Mouse (Mus musculus) limb, embryonic 14.5 days (tissue): Measurements from ENCODE around the gene B3glct. TPM values are rescaled to one million over a fixed set of nuclear protein-coding genes. Genes with fewer than 3 reads are reported as not detected.

ENCODE experiments used
- ATAC-seq: fragments of 200-750 bp; cut with Nextera tagmentation; 2 replicates; pipeline ENCODE4 v1.8.0; 2017; ENCODE audit warnings: low read depth, moderate number of reproducible peaks, moderate TSS enrichment; ENCODE audit not compliant: low FRiP score
- DNase-seq: peaks from one replicate; pipeline ENCODE4 v3.0.0-alpha.2; 2015; ENCODE audit warnings: low spot score
- H3K27ac ChIP-seq: fragments of 300-500 bp; sonication (generic); replicated peaks from 2 replicates; pipeline ENCODE4 v1.5.1; 2014; ENCODE audit warnings: low read depth, mild to moderate bottlenecking, low read length, moderate library complexity, mixed read lengths
- H3K27me3 ChIP-seq: fragments of 300-500 bp; sonication (generic); 2 replicates; pipeline ENCODE4 v1.6.1; 2014; ENCODE audit warnings: low read length, mixed read lengths; ENCODE audit not compliant: control insufficient read depth, insufficient read depth
- H3K36me3 ChIP-seq: fragments of 300-500 bp; sonication (generic); 2 replicates; pipeline ENCODE4 v1.6.1; 2014; ENCODE audit warnings: mild to moderate bottlenecking, low read length, moderate library complexity, mixed read lengths; ENCODE audit not compliant: control insufficient read depth, insufficient read depth
- H3K4me1 ChIP-seq: fragments of 300-500 bp; sonication (generic); 2 replicates; pipeline ENCODE4 v1.6.1; 2014; ENCODE audit warnings: antibody characterized with exemption, low read length, mixed read lengths; ENCODE audit not compliant: control insufficient read depth, insufficient read depth
- H3K4me2 ChIP-seq: fragments of 300-500 bp; sonication (generic); replicated peaks from 2 replicates; pipeline ENCODE4 v1.6.1; 2014; ENCODE audit warnings: low read depth, mild to moderate bottlenecking, low read length, moderate library complexity; ENCODE audit not compliant: severe bottlenecking
- H3K4me3 ChIP-seq: fragments of 300-500 bp; sonication (generic); replicated peaks from 2 replicates; pipeline ENCODE4 v1.5.1; 2014; ENCODE audit warnings: low read length
- H3K9ac ChIP-seq: fragments of 300-500 bp; sonication (generic); 2 replicates; pipeline ENCODE4 v1.6.1; 2014; ENCODE audit warnings: mild to moderate bottlenecking, low read depth, low read length, moderate library complexity; ENCODE audit not compliant: severe bottlenecking
- H3K9me3 ChIP-seq: fragments of 300-500 bp; sonication (generic); 2 replicates; pipeline ENCODE4 v1.6.1; 2016; ENCODE audit warnings: low read length; ENCODE audit not compliant: control insufficient read depth
- POLR2A ChIP-seq: fragments of 200-500 bp; IDR thresholded peaks from 2 replicates; pipeline ENCODE4 v1.8.0; 2012; ENCODE audit warnings: inconsistent platforms, mild to moderate bottlenecking, moderate library complexity, borderline replicate concordance; ENCODE audit not compliant: insufficient read depth, insufficient read length; ENCODE audit errors: extremely low read depth
- WGBS: fragments of 180-500 bp; shearing (Covaris S2); extraction: QIAGEN DNeasy Blood & Tissue Kit; methylation state at CpG from one replicate; pipeline ENCODE4 v1.1.7; 2014; 5-methylcytosine and 5-hydroxymethylcytosine counted together
- polyA plus RNA-seq, 2 experiments: library from polyadenylated mRNA; depleted of rRNA in 1 of 2; stranded (reverse) in 1 of 2; unstranded in 1 of 2; fragments of >200 nt; fragmentation: Nextera tagmentation in 1 of 2; extraction: Ambion mirVana in 1 of 2; gene quantifications; 2 replicates each; pipeline versions ENCODE4 v1.2.1 to v1.2.3; 2012 to 2014

B3glct gene
- polyA plus RNA-seq, 2 experiments = 15.4 to 20.0 TPM

DNA sequence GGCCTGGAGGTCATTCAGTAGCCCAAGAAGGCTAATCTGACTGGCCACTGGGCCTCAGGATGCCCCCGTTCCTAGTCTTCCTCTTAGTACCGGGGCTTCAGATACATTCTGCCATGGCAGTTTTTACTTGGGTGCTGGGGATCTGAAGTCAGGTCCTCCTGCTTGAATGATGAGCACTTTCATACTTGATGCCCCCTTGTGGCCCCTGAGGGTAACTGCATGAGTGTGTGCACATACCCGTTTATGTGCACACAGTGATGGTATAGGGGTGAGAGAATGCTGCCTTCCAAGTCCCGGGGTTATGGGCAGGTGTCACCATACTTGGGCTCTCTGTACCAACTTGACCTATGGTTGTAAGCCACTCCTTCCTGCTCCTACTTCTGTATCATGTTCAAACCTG, 33.5 kb downstream of the B3glct start:
- TF ChIP-seq POLR2A = no peak
- H3K27ac ChIP-seq = no peak overlapping the region
- 97% methylated on average over 4 of the region's 4 CpGs for WGBS
- H3K4me3 ChIP-seq = no peak overlapping the region
- DNase-seq (no peak), ATAC-seq (no peak)
- H3K4me2 ChIP-seq = no peak overlapping the region
- H3K4me1 ChIP-seq = peaks cover 9% of the 10 kb centered on the region
- no peaks in the 10 kb centered on the region for H3K27me3 ChIP-seq
- H3K9me3 ChIP-seq = peaks cover 11% of the 10 kb centered on the region; the same call in 1 of the 2 replicates
- H3K9ac ChIP-seq = no peak overlapping the region
- peaks cover 5% of the 10 kb centered on the region; the same call in 1 of the 2 replicates for H3K36me3 ChIP-seq

GRCm38 (mm10) chr5:149713170-149713774, 35.2 kb downstream of the B3glct start:
- ATAC-seq = no peak
- 53% methylated on average over 11 of the region's 11 CpGs for WGBS
- peak; percentile 40 for DNase-seq

GRCm38 (mm10) chr5:149713834-149714233, 35.8 kb downstream of the B3glct start:
- DNase-seq = no peak

More at GRCm38 (mm10) chr5:149713170-149713774, 35.2 kb downstream of the B3glct start:
- Histone ChIP-seq H3K27ac (no peak overlapping the region), H3K9ac (no peak overlapping the region), H3K36me3 (peaks cover 4% of the 10 kb centered on the region; the same call in 1 of the 2 replicates), H3K27me3 (no peaks in the 10 kb centered on the region), H3K4me3 (no peak overlapping the region), H3K9me3 (peaks cover 7% of the 10 kb centered on the region; the same call in 1 of the 2 replicates), H3K4me2 (no peak overlapping the region), H3K4me1 (peaks cover 9% of the 10 kb centered on the region)
- TF ChIP-seq POLR2A = no peak

GRCm38 (mm10) chr5:149715571-149716328, 37.7 kb downstream of the B3glct start:
- H3K4me1 ChIP-seq = peaks cover 9% of the 10 kb centered on the region
- H3K27me3 ChIP-seq = no peaks in the 10 kb centered on the region
- H3K9me3 ChIP-seq = no peaks in the 10 kb centered on the region
- DNase-seq = no peak
- TF ChIP-seq POLR2A = no peak
- 45% methylated on average over 15 of the region's 15 CpGs for WGBS
- no peak overlapping the region for H3K27ac ChIP-seq
- 0 out of 2 replicates have a peak overlapping the region, but pooled peaks have one; percentile 5 for H3K4me2 ChIP-seq
- H3K4me3 ChIP-seq = no peak overlapping the region
- peak; percentile 44; the same call in 1 of the 2 replicates for ATAC-seq
- no peak overlapping the region for H3K9ac ChIP-seq
- no peaks in the 10 kb centered on the region for H3K36me3 ChIP-seq

More at GRCm38 (mm10) chr5:149713834-149714233, 35.8 kb downstream of the B3glct start:
- TF ChIP-seq POLR2A = no peak
- H3K4me1 ChIP-seq = peaks cover 9% of the 10 kb centered on the region
- no peak overlapping the region for H3K9ac ChIP-seq
- WGBS = 82% methylated on average over 16 of the region's 16 CpGs
- H3K27ac ChIP-seq = no peak overlapping the region
- H3K9me3 ChIP-seq = peaks cover 2% of the 10 kb centered on the region; the same call in 1 of the 2 replicates
- H3K36me3 ChIP-seq = no peaks in the 10 kb centered on the region; the same call in 1 of the 2 replicates
- no peaks in the 10 kb centered on the region for H3K27me3 ChIP-seq
- ATAC-seq = no peak
- H3K4me3 ChIP-seq = no peak overlapping the region
- H3K4me2 ChIP-seq = no peak overlapping the region

GRCm38 (mm10) chr5:149716329-149716690, 38.3 kb downstream of the B3glct start:
- no peak for TF ChIP-seq POLR2A
- Histone ChIP-seq H3K36me3 (no peaks in the 10 kb centered on the region), H3K27ac (no peak overlapping the region), H3K4me3 (no peak overlapping the region), H3K27me3 (no peaks in the 10 kb centered on the region), H3K4me1 (peaks cover 9% of the 10 kb centered on the region), H3K9ac (no peak overlapping the region), H3K9me3 (no peaks in the 10 kb centered on the region), H3K4me2 (no peak overlapping the region)
- 22% methylated on average over 3 of the region's 3 CpGs for WGBS
- DNase-seq (no peak), ATAC-seq (peak; percentile 35; the same call in 1 of the 2 replicates)
